Mouse (Mus musculus) embryonic facial prominence, embryonic 11.5 days (tissue): ENCODE results near the gene Gadl1. TPM values are rescaled to one million over a fixed set of nuclear protein-coding genes. Genes with fewer than 3 reads are reported as not detected.
"Not testable (repeated sequence)": the region's sequence is repeated elsewhere in the genome, so short reads cannot be mapped to it uniquely, and the experiment has no call there.

Source experiments
- ATAC-seq: fragments of 200-750 bp; cut with Nextera tagmentation; replicated peaks from 2 replicates; pipeline ENCODE4 v1.8.0; 2017; ENCODE audit warnings: low read depth; ENCODE audit not compliant: insufficient number of reproducible peaks, low FRiP score, low TSS enrichment
- DNase-seq: peaks from one replicate; pipeline ENCODE4 v3.0.0-alpha.2; 2015; ENCODE audit warnings: low spot score
- H3K27ac ChIP-seq: fragments of 300-500 bp; sonication (generic); replicated peaks from 2 replicates; pipeline ENCODE4 v1.5.1; 2014; ENCODE audit warnings: mild to moderate bottlenecking, low read depth, low read length, control low read depth
- H3K27me3 ChIP-seq: fragments of 300-500 bp; sonication (generic); 2 replicates; pipeline ENCODE4 v1.6.1; 2014; ENCODE audit warnings: mild to moderate bottlenecking, low read length, moderate library complexity, mixed read lengths; ENCODE audit not compliant: control insufficient read depth, insufficient read depth
- H3K36me3 ChIP-seq: fragments of 300-500 bp; sonication (generic); replicated peaks from 2 replicates; pipeline ENCODE4 v1.6.1; 2014; ENCODE audit warnings: low read depth, mild to moderate bottlenecking, low read length, moderate library complexity, mixed read lengths; ENCODE audit not compliant: control insufficient read depth, insufficient read depth
- H3K4me1 ChIP-seq: fragments of 300-500 bp; sonication (generic); 2 replicates; pipeline ENCODE4 v1.6.1; 2014; ENCODE audit warnings: low read length, mixed read lengths; ENCODE audit not compliant: control insufficient read depth, insufficient read depth
- H3K4me2 ChIP-seq: fragments of 300-500 bp; sonication (generic); 2 replicates; pipeline ENCODE4 v1.6.1; 2014; ENCODE audit warnings: low read depth, mild to moderate bottlenecking, control low read depth, low read length, moderate library complexity
- H3K4me3 ChIP-seq: fragments of 300-500 bp; sonication (generic); 2 replicates; pipeline ENCODE4 v1.5.1; 2014; ENCODE audit warnings: low read depth, low read length, control low read depth
- H3K9ac ChIP-seq: fragments of 300-500 bp; sonication (generic); replicated peaks from 2 replicates; pipeline ENCODE4 v1.6.1; 2014; ENCODE audit warnings: mild to moderate bottlenecking, control low read depth, low read length
- H3K9me3 ChIP-seq: fragments of 300-500 bp; sonication (generic); replicated peaks from 2 replicates; pipeline ENCODE4 v1.6.1; 2016; ENCODE audit warnings: mild to moderate bottlenecking, low read length, inconsistent platforms, mixed read lengths; ENCODE audit not compliant: control insufficient read depth
- WGBS: fragments of 180-500 bp; shearing (Covaris S2); extraction: QIAGEN DNeasy Blood & Tissue Kit; methylation state at CpG from one replicate; pipeline ENCODE4 v1.1.7; 2014; 5-methylcytosine and 5-hydroxymethylcytosine counted together
- polyA plus RNA-seq: library from polyadenylated mRNA; unstranded; fragments of >200 nt; fragmentation: Nextera tagmentation; extraction: Ambion mirVana; gene quantifications from 2 replicates; pipeline ENCODE4 v1.2.1, GENCODE M21; 2014

The Gadl1 gene
- polyA plus RNA-seq, 1 experiment from 2014 or later: 0.74 TPM

- no peak overlapping the region for H3K27ac ChIP-seq
- H3K9me3 ChIP-seq: no peaks in the 10 kb centered on the region
- no peak overlapping the region for H3K4me2 ChIP-seq
- 38% methylated on average over 5 of the region's 5 CpGs for WGBS
- ATAC-seq: no peak
- DNase-seq: peak; percentile 10
- no peaks in the 10 kb centered on the region for H3K27me3 ChIP-seq
- H3K4me1 ChIP-seq: no peaks in the 10 kb centered on the region
- no peaks in the 10 kb centered on the region for H3K36me3 ChIP-seq
- H3K9ac ChIP-seq: no peak overlapping the region
- H3K4me3 ChIP-seq: no peak overlapping the region
These were observed 123.5 kb downstream of the Gadl1 start for GRCm38 (mm10) chr9:116032711-116033110.

GRCm38 (mm10) chr9:116038275-116038674, 129.0 kb downstream of the Gadl1 start:
- DNase-seq (no peak), ATAC-seq (no peak)
- Histone ChIP-seq H3K9ac (no peak overlapping the region), H3K4me2 (no peak overlapping the region), H3K9me3 (no peaks in the 10 kb centered on the region), H3K27me3 (no peaks in the 10 kb centered on the region), H3K36me3 (no peaks in the 10 kb centered on the region), H3K4me1 (no peaks in the 10 kb centered on the region), H3K4me3 (no peak overlapping the region), H3K27ac (no peak overlapping the region)
- WGBS: 89% methylated on average over 6 of the region's 6 CpGs

- H3K36me3 ChIP-seq: no peaks in the 10 kb centered on the region
- H3K9ac ChIP-seq: no peak overlapping the region
- no peak for DNase-seq
- no peaks in the 10 kb centered on the region for H3K4me1 ChIP-seq
- no peak for ATAC-seq
- no peaks in the 10 kb centered on the region for H3K9me3 ChIP-seq
- H3K27me3 ChIP-seq: no peaks in the 10 kb centered on the region
- H3K4me2 ChIP-seq: no peak overlapping the region
- WGBS: 80% methylated on average over 4 of the region's 4 CpGs
- no peak overlapping the region for H3K27ac ChIP-seq
- H3K4me3 ChIP-seq: no peak overlapping the region
These were observed 130.7 kb downstream of the Gadl1 start for GRCm38 (mm10) chr9:116039981-116040380.

GRCm38 (mm10) chr9:116040852-116041251, 131.6 kb downstream of the Gadl1 start:
- DNase-seq, H3K27me3 ChIP-seq, H3K4me2 ChIP-seq, H3K36me3 ChIP-seq, ATAC-seq, H3K4me3 ChIP-seq, H3K27ac ChIP-seq, H3K9ac ChIP-seq, H3K4me1 ChIP-seq, H3K9me3 ChIP-seq: not testable (repeated sequence)
- 94% methylated on average over 14 of the region's 14 CpGs for WGBS

GRCm38 (mm10) chr9:116041369-116041768, 132.1 kb downstream of the Gadl1 start:
- Histone ChIP-seq H3K4me2 (no peak overlapping the region), H3K36me3 (no peaks in the 10 kb centered on the region), H3K4me3 (no peak overlapping the region), H3K9ac (no peak overlapping the region), H3K27me3 (no peaks in the 10 kb centered on the region), H3K4me1 (no peaks in the 10 kb centered on the region), H3K9me3 (no peaks in the 10 kb centered on the region), H3K27ac (no peak overlapping the region)
- ATAC-seq: no peak
- WGBS: 70% methylated on average over 4 of the region's 4 CpGs
- no peak for DNase-seq

GRCm38 (mm10) chr9:116041787-116042186, 132.5 kb downstream of the Gadl1 start:
- no peak overlapping the region for H3K4me2 ChIP-seq
- no peak overlapping the region for H3K27ac ChIP-seq
- ATAC-seq (no peak), DNase-seq (peak; percentile 81)
- H3K36me3 ChIP-seq: no peaks in the 10 kb centered on the region
- no peak overlapping the region for H3K9ac ChIP-seq
- H3K27me3 ChIP-seq: no peaks in the 10 kb centered on the region
- H3K4me3 ChIP-seq: no peak overlapping the region
- WGBS: 22% methylated on average over 3 of the region's 3 CpGs
- H3K4me1 ChIP-seq: no peaks in the 10 kb centered on the region
- H3K9me3 ChIP-seq: no peaks in the 10 kb centered on the region

GRCm38 (mm10) chr9:116049985-116050384, 140.7 kb downstream of the Gadl1 start:
- Histone ChIP-seq H3K9ac (no peak overlapping the region), H3K4me3 (no peak overlapping the region), H3K27me3 (no peaks in the 10 kb centered on the region), H3K36me3 (no peaks in the 10 kb centered on the region), H3K9me3 (no peaks in the 10 kb centered on the region), H3K4me1 (no peaks in the 10 kb centered on the region), H3K4me2 (no peak overlapping the region), H3K27ac (no peak overlapping the region)
- DNase-seq: no peak
- ATAC-seq: no peak
- 97% methylated on average over 1 of the region's 1 CpGs for WGBS

- no peak for ATAC-seq
- WGBS: 85% methylated on average over 8 of the region's 8 CpGs
- H3K4me3 ChIP-seq: no peak overlapping the region
These were observed 144.7 kb downstream of the Gadl1 start for GRCm38 (mm10) chr9:116053976-116054375.

More at GRCm38 (mm10) chr9:116053976-116054375, 144.7 kb downstream of the Gadl1 start:
- no peak for DNase-seq
- Histone ChIP-seq H3K4me1 (no peaks in the 10 kb centered on the region), H3K36me3 (no peaks in the 10 kb centered on the region), H3K27ac (no peak overlapping the region), H3K27me3 (no peaks in the 10 kb centered on the region), H3K9me3 (no peaks in the 10 kb centered on the region), H3K9ac (no peak overlapping the region), H3K4me2 (no peak overlapping the region)
